In genomic region chr17:65724254-65724653, GRCm38 (mm10) we compare ENCODE assay signal across 9 mouse cellular contexts. TPM values are rescaled to one million over a fixed set of nuclear protein-coding genes. Genes with fewer than 3 reads are reported as not detected.
A peak's percentile ranks its signal among the peaks of the same experiment; 100 is the strongest.
DNase-seq lines count a peak whose midpoint lies in the region; ATAC-seq and TF ChIP-seq lines count a peak whose summit lies in the region.
"Had no signal": no experiment of that assay in that cellular context is flagged by ENCODE, and none has a peak within 500 bp of the region (broad histone marks: within the 10 kb centered on the region; RNA-seq: fewer than 3 reads in every experiment).

No protein-coding gene starts in this region.

- WGBS in hindbrain, postnatal 0 days = 79% methylated on average over 11 of the region's 11 CpGs
- 58% methylated on average over 11 of the region's 11 CpGs for WGBS in lung, postnatal 0 days
- 72% methylated on average over 11 of the region's 11 CpGs for WGBS in stomach, embryonic 16.5 days

- peak; percentile 40; the same call in 1 of the 2 replicates for ATAC-seq in hindbrain, postnatal 0 days
- ATAC-seq in lung, postnatal 0 days = peak; percentile 96
- ATAC-seq in stomach, embryonic 16.5 days (ENCODE audit: insufficient read depth, low FRiP score) = peak; percentile 85

- no peak overlapping the region for H3K4me2 ChIP-seq in hindbrain, postnatal 0 days (ENCODE audit: low read depth, low read length)
- H3K4me2 ChIP-seq in lung, postnatal 0 days (replicated peaks; ENCODE audit: low read depth, low read length) = no peak overlapping the region
- H3K4me2 ChIP-seq in stomach, embryonic 16.5 days (ENCODE audit: low read depth, low read length) = no peak overlapping the region

- no peak for TF ChIP-seq CTCF in hindbrain, postnatal 0 days (IDR thresholded peaks at IDR 0.05; ENCODE audit: low read depth)
- TF ChIP-seq CTCF in lung, postnatal 0 days (IDR thresholded peaks at IDR 0.05) = peak; percentile 21

- no peak overlapping the region for H3K9ac ChIP-seq in hindbrain, postnatal 0 days (replicated peaks; ENCODE audit: low read length)
- no peak overlapping the region for H3K9ac ChIP-seq in lung, postnatal 0 days (replicated peaks; ENCODE audit: low read depth)
- no peak overlapping the region for H3K9ac ChIP-seq in stomach, embryonic 16.5 days (ENCODE audit: low read length)

- no peaks in the 10 kb centered on the region for H3K9me3 ChIP-seq in hindbrain, postnatal 0 days (ENCODE audit: low read length)
- no peaks in the 10 kb centered on the region for H3K9me3 ChIP-seq in lung, postnatal 0 days (ENCODE audit: low read length)
- H3K9me3 ChIP-seq in stomach, embryonic 16.5 days (replicated peaks; ENCODE audit: control insufficient read depth, low read length) = no peaks in the 10 kb centered on the region

- no peak overlapping the region for H3K4me3 ChIP-seq in hindbrain, postnatal 0 days (ENCODE audit: low read length)
- no peak overlapping the region for H3K4me3 ChIP-seq in lung, postnatal 0 days (ENCODE audit: low read depth, low read length)
- H3K4me3 ChIP-seq in stomach, embryonic 16.5 days (replicated peaks; ENCODE audit: low read length) = no peak overlapping the region
- H3K4me3 ChIP-seq: erythroblast, embryonic 14.5 days had no signal

- peak; percentile 80; the same call in 1 of the 2 replicates for TF ChIP-seq EP300 in lung, postnatal 0 days (IDR thresholded peaks at IDR 0.05)

- H3K36me3 ChIP-seq in hindbrain, postnatal 0 days (ENCODE audit: insufficient read depth, low read length) = no peaks in the 10 kb centered on the region
- H3K36me3 ChIP-seq in lung, postnatal 0 days (ENCODE audit: insufficient read depth, low read length) = no peaks in the 10 kb centered on the region
- H3K36me3 ChIP-seq in stomach, embryonic 16.5 days (ENCODE audit: control insufficient read depth, insufficient read depth, low read length) = no peaks in the 10 kb centered on the region

- H3K27ac ChIP-seq in hindbrain, postnatal 0 days = no peak overlapping the region
- H3K27ac ChIP-seq in lung, postnatal 0 days (ENCODE audit: low read length) = 0 out of 2 replicates have a peak overlapping the region, but pooled peaks have one; percentile 40
- no peak overlapping the region; the same call in 1 of the 2 replicates for H3K27ac ChIP-seq in stomach, embryonic 16.5 days (ENCODE audit: low read length)

- no peaks in the 10 kb centered on the region for H3K27me3 ChIP-seq in hindbrain, postnatal 0 days (ENCODE audit: insufficient read depth, low read length)
- no peaks in the 10 kb centered on the region for H3K27me3 ChIP-seq in lung, postnatal 0 days (replicated peaks; ENCODE audit: insufficient read depth, low read length)
- H3K27me3 ChIP-seq in stomach, embryonic 16.5 days (ENCODE audit: control insufficient read depth, insufficient read depth, low read length) = no peaks in the 10 kb centered on the region

- H3K4me1 ChIP-seq in hindbrain, postnatal 0 days (ENCODE audit: insufficient read depth, low read length) = no peaks in the 10 kb centered on the region
- H3K4me1 ChIP-seq in lung, postnatal 0 days (ENCODE audit: insufficient read depth, low read depth, low read length) = no peaks in the 10 kb centered on the region
- H3K4me1 ChIP-seq in stomach, embryonic 16.5 days (ENCODE audit: control insufficient read depth, insufficient read depth, low read length) = peaks cover 5% of the 10 kb centered on the region; the same call in 1 of the 2 replicates

- DNase-seq in adrenal gland, postnatal 25 days = peak; percentile 16
- no peak for DNase-seq in adrenal gland, adult 8-10 months
- DNase-seq in A20 (ENCODE audit: low read depth, low spot score) = peak; percentile 66
- DNase-seq in hindbrain, postnatal 0 days (ENCODE audit: low spot score) = no peak
- DNase-seq in lung, postnatal 0 days (ENCODE audit: low spot score) = peak; percentile 81
- no peak for DNase-seq in right cerebral cortex, postnatal 36 days (ENCODE audit: low spot score in 2 of 2)
- DNase-seq in cerebellum, adult 8-10 months = no peak

RNA-seq across cellular contexts. Expression of gene Rab31, which starts 48.3 kb away (rescaled TPM):
- total RNA-seq in adrenal gland, postnatal 25 days (2021) = 32.4 and 41.1 TPM in 2 replicates
- total RNA-seq in adrenal gland, adult 8-10 months (2022) = 10 to 100 TPM; 42.4 to 60.1 (median 50.4) TPM
- 88.1 and 89.8 TPM in 2 replicates for total RNA-seq in hindbrain, postnatal 0 days (2014; rRNA removed)
- polyA plus RNA-seq in hindbrain, postnatal 0 days (2015; fragmentation: Nextera tagmentation; extraction: Ambion mirVana) = 67.2 and 70.9 TPM in 2 replicates
- 33.3 and 33.5 TPM in 2 replicates for polyA plus RNA-seq in lung, postnatal 0 days (2015; fragmentation: Nextera tagmentation; extraction: Ambion mirVana)
- polyA plus RNA-seq in stomach, embryonic 16.5 days (2015; fragmentation: Nextera tagmentation; extraction: Ambion mirVana) = 34.6 and 35.3 TPM in 2 replicates
- polyA plus RNA-seq: erythroblast, embryonic 14.5 days had no signal

RNA-seq across cellular contexts. Expression of gene Ppp4r1, which starts 58.1 kb away (rescaled TPM):
- total RNA-seq in adrenal gland, postnatal 25 days (2021) = 70.5 and 80.2 TPM in 2 replicates
- total RNA-seq in adrenal gland, adult 8-10 months (2022) = 10 to 100 TPM; 61.5 to 75.7 (median 67.7) TPM
- 39.4 and 48.6 TPM in 2 replicates for total RNA-seq in hindbrain, postnatal 0 days (2014; rRNA removed)
- 24.9 and 26.2 TPM in 2 replicates for polyA plus RNA-seq in hindbrain, postnatal 0 days (2015; fragmentation: Nextera tagmentation; extraction: Ambion mirVana)
- 21.2 and 26.5 TPM in 2 replicates for polyA plus RNA-seq in lung, postnatal 0 days (2015; fragmentation: Nextera tagmentation; extraction: Ambion mirVana)
- polyA plus RNA-seq in stomach, embryonic 16.5 days (2015; fragmentation: Nextera tagmentation; extraction: Ambion mirVana) = 30.9 and 33.0 TPM in 2 replicates

Comparison
In these comparisons a context has a peak if more than half of its experiments do, and no peak if none do; other contexts are left out.
1. DNase-seq: peak in adrenal gland, postnatal 25 days (single experiment), A20 (single experiment) and lung, postnatal 0 days (single experiment); none in adrenal gland, adult 8-10 months (single experiment), hindbrain, postnatal 0 days (single experiment), right cerebral cortex, postnatal 36 days (0 of 2) and cerebellum, adult 8-10 months (single experiment).
2. ATAC-seq: peak in every context shown above with its lines; median percentile 96 in lung, postnatal 0 days; 85 in stomach, embryonic 16.5 days; 40 in hindbrain, postnatal 0 days.